Mouse (Mus musculus) hindbrain, embryonic 15.5 days (tissue): ENCODE measurements around the gene Nub1. TPM values are rescaled to one million over a fixed set of nuclear protein-coding genes. Genes with fewer than 3 reads are reported as not detected.

Source experiments
- ATAC-seq: fragments of 200-750 bp; cut with Nextera tagmentation; 2 replicates; pipeline ENCODE4 v1.8.0; 2017; ENCODE audit warnings: low read depth, moderate number of reproducible peaks, moderate TSS enrichment; ENCODE audit not compliant: low FRiP score
- H3K27ac ChIP-seq: fragments of 300-500 bp; sonication (generic); replicated peaks from 2 replicates; pipeline ENCODE4 v1.5.1; 2015; ENCODE audit warnings: mild to moderate bottlenecking, inconsistent platforms
- H3K27me3 ChIP-seq: fragments of 300-500 bp; sonication (generic); 2 replicates; pipeline ENCODE4 v1.6.1; 2015; ENCODE audit warnings: control low read depth, inconsistent platforms
- H3K36me3 ChIP-seq: fragments of 300-500 bp; sonication (generic); 2 replicates; pipeline ENCODE4 v1.6.1; 2015; ENCODE audit warnings: control low read depth, inconsistent platforms
- H3K4me1 ChIP-seq: fragments of 300-500 bp; sonication (generic); replicated peaks from 2 replicates; pipeline ENCODE4 v1.6.1; 2015; ENCODE audit warnings: control low read depth, inconsistent platforms
- H3K4me2 ChIP-seq: fragments of 300-500 bp; sonication (generic); 2 replicates; pipeline ENCODE4 v1.6.1; 2015; ENCODE audit warnings: moderate library complexity, mild to moderate bottlenecking, inconsistent platforms
- H3K4me3 ChIP-seq: fragments of 300-500 bp; sonication (generic); 2 replicates; pipeline ENCODE4 v1.5.1; 2015; ENCODE audit warnings: mild to moderate bottlenecking, inconsistent platforms
- H3K9ac ChIP-seq: fragments of 300-500 bp; sonication (generic); 2 replicates; pipeline ENCODE4 v1.6.1; 2015; ENCODE audit warnings: inconsistent platforms
- H3K9me3 ChIP-seq: fragments of 300-500 bp; sonication (generic); 2 replicates; pipeline ENCODE4 v1.6.1; 2016; ENCODE audit warnings: control low read depth, inconsistent platforms
- WGBS: fragments of 180-500 bp; shearing (Covaris S2); methylation state at CpG from one replicate; pipeline ENCODE4 v1.1.7; 2015; 5-methylcytosine and 5-hydroxymethylcytosine counted together
- polyA plus RNA-seq: library from polyadenylated mRNA; unstranded; fragments of >200 nt; fragmentation: Nextera tagmentation; extraction: Ambion mirVana; gene quantifications from 2 replicates; pipeline ENCODE4 v1.2.1, GENCODE M21; 2015

Gene Nub1
- polyA plus RNA-seq, 1 experiment from 2014 or later = 49.0 TPM

DNA sequence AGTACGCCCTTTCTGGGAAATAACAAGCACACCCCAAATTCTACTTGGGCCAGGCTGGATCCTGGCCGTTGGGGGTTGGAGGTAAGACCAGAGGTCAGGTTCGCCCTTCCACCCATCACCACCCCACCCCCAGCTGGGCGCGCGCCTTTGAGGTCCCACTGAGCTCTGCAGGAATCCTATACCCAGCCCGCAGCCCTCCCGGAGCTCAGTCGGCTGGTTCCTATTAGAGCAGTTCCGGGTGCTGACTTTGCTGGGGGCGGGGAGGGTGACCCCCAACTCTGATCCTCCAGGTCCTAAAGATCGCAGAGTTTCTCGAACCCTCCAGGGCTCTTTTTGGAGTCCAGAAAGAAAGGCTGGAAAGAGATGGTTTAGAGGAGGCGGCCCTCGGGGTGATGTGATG, 45.7 kb downstream of the Nub1 start:
- Histone ChIP-seq H3K4me1 (peaks cover 25% of the 10 kb centered on the region), H3K27ac (no peak overlapping the region), H3K4me2 (peak overlapping the region; percentile 59), H3K9me3 (no peaks in the 10 kb centered on the region), H3K9ac (0 out of 2 replicates have a peak overlapping the region, but pooled peaks have one; percentile 43), H3K36me3 (no peaks in the 10 kb centered on the region), H3K4me3 (peak overlapping the region; percentile 42), H3K27me3 (peaks cover 36% of the 10 kb centered on the region)
- no peak for ATAC-seq
- 4% methylated on average over 15 of the region's 15 CpGs for WGBS

DNA sequence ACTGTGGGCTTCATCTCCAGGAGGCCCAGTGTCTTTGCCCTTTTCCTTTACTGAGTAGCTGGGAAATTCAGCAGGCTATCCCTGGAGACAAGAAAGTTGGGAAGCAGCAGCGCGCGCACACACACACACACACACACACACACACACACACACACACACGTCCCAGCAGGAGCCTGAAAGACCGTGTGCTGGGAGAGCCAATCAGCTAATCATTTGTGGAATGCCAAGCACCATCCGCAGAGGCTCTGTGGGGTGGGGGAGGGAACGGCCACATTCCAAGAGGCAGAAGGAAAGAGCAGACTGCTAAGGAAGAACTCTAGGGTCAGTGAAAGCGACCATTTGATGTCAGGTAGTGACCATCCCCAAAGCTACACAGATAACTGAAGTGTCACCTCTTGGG, 47.8 kb downstream of the Nub1 start:
- ATAC-seq = peak; percentile 64; the same call in 1 of the 2 replicates
- WGBS = 1% methylated on average over 8 of the region's 8 CpGs

GRCm38 (mm10) chr5:24733771-24734426, 48.6 kb downstream of the Nub1 start:
- ATAC-seq = no peak
- H3K4me3 ChIP-seq = no peak overlapping the region
- WGBS = 62% methylated on average over 7 of the region's 7 CpGs
- H3K36me3 ChIP-seq = no peaks in the 10 kb centered on the region
- H3K4me2 ChIP-seq = no peak overlapping the region
- no peak overlapping the region for H3K9ac ChIP-seq
- peaks cover 27% of the 10 kb centered on the region for H3K27me3 ChIP-seq
- no peaks in the 10 kb centered on the region for H3K9me3 ChIP-seq
- H3K4me1 ChIP-seq = peaks cover 25% of the 10 kb centered on the region
- no peak overlapping the region for H3K27ac ChIP-seq

More for the DNA sequence above, 47.8 kb downstream of the Nub1 start:
- Histone ChIP-seq H3K9me3 (no peaks in the 10 kb centered on the region), H3K9ac (no peak overlapping the region), H3K4me3 (no peak overlapping the region), H3K27me3 (peaks cover 33% of the 10 kb centered on the region), H3K27ac (no peak overlapping the region), H3K4me1 (peaks cover 25% of the 10 kb centered on the region), H3K4me2 (no peak overlapping the region), H3K36me3 (no peaks in the 10 kb centered on the region)

GRCm38 (mm10) chr5:24737595-24737994, 52.3 kb downstream of the Nub1 start:
- Histone ChIP-seq H3K27me3 (no peaks in the 10 kb centered on the region), H3K9me3 (no peaks in the 10 kb centered on the region), H3K4me1 (peaks cover 9% of the 10 kb centered on the region; the same call in 1 of the 2 replicates), H3K4me3 (no peak overlapping the region), H3K4me2 (no peak overlapping the region), H3K9ac (no peak overlapping the region), H3K27ac (no peak overlapping the region), H3K36me3 (no peaks in the 10 kb centered on the region)
- WGBS = 92% methylated on average over 10 of the region's 10 CpGs
- no peak for ATAC-seq

GRCm38 (mm10) chr5:24738517-24738916, 53.2 kb downstream of the Nub1 start:
- Histone ChIP-seq H3K4me3 (no peak overlapping the region), H3K27ac (no peak overlapping the region), H3K27me3 (no peaks in the 10 kb centered on the region), H3K9ac (no peak overlapping the region), H3K4me2 (no peak overlapping the region), H3K4me1 (0 out of 2 replicates have a peak, but pooled peaks cover under 1% of the 10 kb centered on the region), H3K36me3 (no peaks in the 10 kb centered on the region), H3K9me3 (no peaks in the 10 kb centered on the region)
- ATAC-seq = no peak
- WGBS = 88% methylated on average over 1 of the region's 1 CpGs

DNA sequence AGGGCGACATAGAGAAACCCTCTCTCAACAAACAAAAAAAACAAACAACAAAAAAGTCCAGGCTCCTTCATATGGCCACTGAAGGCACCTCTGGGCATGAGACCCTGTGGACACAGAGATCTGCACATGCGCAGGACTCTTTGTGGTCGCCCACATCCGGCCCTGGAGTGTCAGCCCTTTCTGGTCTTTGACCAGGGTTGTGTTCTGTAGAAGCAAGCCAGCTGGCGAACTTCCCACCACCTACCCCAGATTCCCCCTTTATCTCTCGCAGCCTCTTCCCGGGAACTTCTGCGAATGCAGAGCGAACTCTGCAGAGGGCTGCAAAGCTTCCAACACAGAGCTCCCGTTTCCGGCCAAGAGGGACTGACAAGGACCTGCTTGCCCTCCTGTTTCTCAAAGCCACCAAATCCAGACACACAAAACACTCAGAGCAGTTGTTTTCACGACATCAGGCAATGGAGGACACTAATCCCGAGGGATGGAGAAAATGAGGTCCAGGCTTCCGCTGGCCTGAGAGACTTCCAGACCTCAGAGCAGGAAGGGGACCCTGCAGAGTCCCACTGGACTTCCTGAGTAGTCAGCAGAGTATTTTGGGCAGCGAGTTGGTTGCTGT, 53.9 kb downstream of the Nub1 start:
- Histone ChIP-seq H3K27ac (peak overlapping the region; percentile 23; the same call in 1 of the 2 replicates), H3K27me3 (no peaks in the 10 kb centered on the region), H3K9ac (no peak overlapping the region), H3K4me1 (no peaks in the 10 kb centered on the region), H3K4me3 (no peak overlapping the region), H3K36me3 (no peaks in the 10 kb centered on the region), H3K4me2 (no peak overlapping the region), H3K9me3 (no peaks in the 10 kb centered on the region)
- 63% methylated on average over 15 of the region's 15 CpGs for WGBS
- no peak for ATAC-seq

- no peaks in the 10 kb centered on the region for H3K27me3 ChIP-seq
- no peak overlapping the region for H3K4me2 ChIP-seq
- no peak overlapping the region for H3K4me3 ChIP-seq
- no peaks in the 10 kb centered on the region for H3K4me1 ChIP-seq
- 72% methylated on average over 15 of the region's 15 CpGs for WGBS
- H3K27ac ChIP-seq = no peak overlapping the region
- H3K9ac ChIP-seq = no peak overlapping the region
- no peak for ATAC-seq
- H3K36me3 ChIP-seq = no peaks in the 10 kb centered on the region
- no peaks in the 10 kb centered on the region for H3K9me3 ChIP-seq
These were observed 56.0 kb downstream of the Nub1 start for GRCm38 (mm10) chr5:24741172-24741885.

DNA sequence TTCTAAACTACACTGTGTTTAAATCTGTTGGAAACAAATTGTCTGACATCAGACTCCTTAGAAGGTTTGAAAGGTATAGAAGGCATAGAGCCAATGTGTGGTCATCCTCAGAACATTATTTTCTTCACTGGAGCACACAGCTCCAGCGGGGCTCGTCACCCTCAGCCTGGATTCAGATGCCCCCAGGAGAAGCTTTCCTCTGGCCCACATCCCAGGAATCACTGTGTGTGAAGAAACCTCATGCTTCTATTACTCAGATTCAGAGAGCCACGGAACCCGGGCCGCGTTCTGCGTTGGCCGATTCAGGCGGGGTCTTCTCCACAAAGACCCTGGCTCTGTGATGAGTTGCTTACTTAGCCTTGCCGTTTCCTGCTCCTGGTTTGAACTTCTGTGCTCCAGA, 58.6 kb downstream of the Nub1 start:
- Histone ChIP-seq H3K36me3 (no peaks in the 10 kb centered on the region), H3K27me3 (no peaks in the 10 kb centered on the region), H3K4me1 (no peaks in the 10 kb centered on the region), H3K4me2 (no peak overlapping the region), H3K9me3 (no peaks in the 10 kb centered on the region), H3K9ac (no peak overlapping the region), H3K27ac (no peak overlapping the region), H3K4me3 (no peak overlapping the region)
- ATAC-seq = no peak
- 91% methylated on average over 10 of the region's 10 CpGs for WGBS

- H3K9ac ChIP-seq = no peak overlapping the region
These were observed 62.2 kb downstream of the Nub1 start for GRCm38 (mm10) chr5:24747533-24747932.

GRCm38 (mm10) chr5:24749731-24750130, 64.4 kb downstream of the Nub1 start:
- no peaks in the 10 kb centered on the region for H3K27me3 ChIP-seq
- WGBS = 53% methylated on average over 5 of the region's 5 CpGs
- 0 out of 2 replicates have a peak, but pooled peaks have one; percentile 21 for ATAC-seq
- H3K4me1 ChIP-seq = peaks cover 23% of the 10 kb centered on the region
- peak overlapping the region; percentile 90 for H3K4me2 ChIP-seq
- peak overlapping the region; percentile 85 for H3K27ac ChIP-seq
- no peaks in the 10 kb centered on the region for H3K36me3 ChIP-seq
- H3K9ac ChIP-seq = peak overlapping the region; percentile 54
- no peaks in the 10 kb centered on the region for H3K9me3 ChIP-seq
- H3K4me3 ChIP-seq = peak overlapping the region; percentile 57

More at GRCm38 (mm10) chr5:24747533-24747932, 62.2 kb downstream of the Nub1 start:
- Histone ChIP-seq H3K4me1 (peaks cover 23% of the 10 kb centered on the region), H3K9me3 (no peaks in the 10 kb centered on the region), H3K4me2 (no peak overlapping the region), H3K4me3 (no peak overlapping the region), H3K27ac (no peak overlapping the region), H3K27me3 (no peaks in the 10 kb centered on the region), H3K36me3 (no peaks in the 10 kb centered on the region)
- WGBS = 8% methylated on average over 6 of the region's 6 CpGs
- no peak for ATAC-seq

DNA sequence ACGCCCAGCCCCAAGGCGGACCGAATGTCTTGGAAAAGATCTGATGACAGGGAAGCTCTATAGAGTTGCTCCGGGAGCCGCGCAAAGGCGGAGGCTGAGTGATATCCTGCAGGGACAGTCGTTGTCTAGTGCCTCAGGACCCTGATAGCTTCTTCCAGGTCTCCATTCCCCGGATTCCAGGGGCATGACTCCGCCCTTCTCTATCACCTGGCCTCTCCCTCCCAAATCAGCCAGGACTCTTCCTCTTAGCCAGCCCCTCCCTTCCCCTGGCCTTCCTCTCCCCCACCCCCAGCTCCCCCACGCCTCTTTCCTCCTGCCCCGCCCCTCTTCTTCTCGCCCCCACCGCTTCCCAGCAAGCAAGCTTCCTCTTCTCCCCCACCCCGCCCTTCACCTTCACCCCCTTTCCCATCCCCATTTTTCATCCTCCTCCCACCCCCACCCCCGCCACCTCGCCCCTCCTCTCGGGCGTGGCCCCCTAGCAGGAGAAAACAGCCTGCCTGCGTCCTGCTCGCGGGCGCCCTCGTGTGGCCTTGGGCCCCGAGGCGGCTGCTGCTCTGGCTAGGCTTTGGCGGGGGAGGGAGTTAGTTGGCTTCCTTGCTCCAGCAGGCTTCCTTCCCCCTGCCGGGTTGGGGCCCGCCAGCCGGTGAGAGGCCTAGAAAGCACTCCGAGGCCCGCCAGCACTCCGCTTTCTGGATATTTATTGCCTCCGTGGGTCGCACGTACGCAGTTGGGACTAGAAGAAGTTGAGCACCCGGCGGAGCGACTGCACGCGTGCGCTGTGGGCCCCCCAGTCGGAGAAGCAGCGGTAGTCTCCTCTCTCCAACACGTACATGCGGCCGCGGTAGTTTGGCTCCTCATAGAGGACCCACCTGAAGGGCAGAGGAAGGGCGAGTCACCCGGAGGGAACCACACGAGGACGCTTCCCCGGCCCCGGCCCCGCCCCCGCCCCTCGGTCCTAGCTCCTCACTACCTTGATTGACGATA, 65.3 kb downstream of the Nub1 start:
- Histone ChIP-seq H3K9ac (peak overlapping the region; percentile 65), H3K4me1 (peaks cover 23% of the 10 kb centered on the region), H3K9me3 (no peaks in the 10 kb centered on the region), H3K4me3 (peak overlapping the region; percentile 57), H3K4me2 (peak overlapping the region; percentile 90), H3K27ac (peak overlapping the region; percentile 85), H3K27me3 (no peaks in the 10 kb centered on the region), H3K36me3 (no peaks in the 10 kb centered on the region)
- peak; percentile 79 for ATAC-seq
- 2% methylated on average over 59 of the region's 59 CpGs for WGBS
